Mouse (Mus musculus) erythroblast, embryonic 14.5 days (primary cell): ENCODE measurements around the gene Il1r2.

Source experiments
- GATA1 ChIP-seq: IDR thresholded peaks from 2 replicates; pipeline ENCODE4 v1.6.1; 2012; ENCODE audit warnings: low read length, inconsistent platforms, mixed read lengths
- TAL1 ChIP-seq: IDR thresholded peaks from 3 replicates; pipeline ENCODE4 v1.6.1; 2012; ENCODE audit warnings: low read length, inconsistent platforms, mixed read lengths

DNA sequence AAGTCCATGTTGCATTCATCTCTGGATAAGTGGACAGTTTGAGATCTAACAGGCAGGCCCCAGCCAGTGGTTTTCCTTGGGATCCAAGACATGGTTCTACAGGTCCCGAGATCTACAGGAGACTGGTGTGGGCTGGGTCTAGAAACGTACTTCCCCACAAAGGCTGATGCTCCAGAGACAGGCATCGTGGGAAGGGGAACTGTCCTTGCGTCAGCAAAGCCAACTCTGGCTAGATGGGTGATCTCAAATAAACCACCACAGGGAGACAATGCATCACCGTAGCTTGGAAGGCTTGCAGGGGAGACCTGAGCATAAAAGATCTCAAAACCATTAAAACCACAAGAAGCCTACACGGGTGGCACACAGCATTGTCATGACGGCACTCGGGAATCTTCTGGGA, 9.4 kb upstream of the Il1r2 start:
- no peak for TF ChIP-seq GATA1
- no peak for TF ChIP-seq TAL1
